Mouse (Mus musculus): ENCODE data around the gene Inmt. TPM values are rescaled to one million over a fixed set of nuclear protein-coding genes. Genes with fewer than 3 reads are reported as not detected.
"Not testable (repeated sequence)": the region's sequence is repeated elsewhere in the genome, so short reads cannot be mapped to it uniquely, and the experiment has no call there.

The Inmt gene
- polyA plus RNA-seq, 1 experiment from 2014 or later = not detected

DNA sequence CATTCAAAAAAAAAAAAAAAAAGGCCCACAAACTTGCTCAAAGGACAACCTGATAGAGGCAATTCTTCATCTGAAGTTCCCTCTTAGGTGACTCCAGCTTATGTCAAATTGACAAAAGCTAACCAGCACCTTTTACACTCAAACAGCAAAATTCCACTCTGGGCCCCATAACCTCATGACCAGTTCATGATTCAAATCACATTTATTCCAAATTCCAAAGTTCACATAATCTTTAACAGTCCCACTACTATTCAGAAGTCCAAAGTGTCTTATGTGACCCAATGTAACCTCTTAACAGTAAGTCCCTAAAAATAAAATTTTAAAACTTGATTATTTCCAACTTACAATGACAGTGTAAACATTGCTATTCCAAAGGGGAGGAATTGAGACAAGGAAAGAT lies 14.6 kb upstream of the Inmt start:
- Histone ChIP-seq H3K4me3 (no peak overlapping the region), H3K4me1 (replicated peaks) (no peaks in the 10 kb centered on the region), H3K27me3 (no peaks in the 10 kb centered on the region), H3K9ac (no peak overlapping the region), H3K4me2 (no peak overlapping the region), H3K9me3 (replicated peaks) (no peaks in the 10 kb centered on the region), H3K36me3 (no peaks in the 10 kb centered on the region), H3K27ac (no peak overlapping the region)
- ATAC-seq (replicated peaks; ENCODE audit: insufficient number of reproducible peaks, insufficient read depth, low FRiP score, low read depth) = no peak

DNA sequence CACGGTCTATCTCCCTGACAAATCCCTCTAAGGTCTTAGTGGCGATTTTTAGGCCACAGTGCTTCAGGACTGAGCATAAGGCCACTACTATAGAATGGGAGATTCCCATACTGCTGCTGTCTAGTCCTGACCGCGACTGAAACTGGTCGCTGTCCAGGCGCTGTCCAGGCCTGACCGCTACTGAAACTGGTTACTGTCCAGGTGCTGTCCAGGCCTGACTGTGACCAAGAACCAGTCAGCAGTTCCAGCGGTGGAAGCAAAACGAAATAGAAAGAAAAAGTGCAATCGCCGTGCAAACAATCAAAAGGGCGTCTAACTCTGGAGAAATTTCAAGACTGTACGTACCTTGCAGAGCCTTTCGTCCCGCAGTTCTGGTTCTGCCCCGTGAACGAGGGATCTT lies 13.0 kb upstream of the Inmt start:
- not testable (repeated sequence) for H3K4me2 ChIP-seq; H3K9ac ChIP-seq; H3K27ac ChIP-seq; H3K4me3 ChIP-seq; H3K4me1 ChIP-seq (replicated peaks); H3K36me3 ChIP-seq; H3K27me3 ChIP-seq; H3K9me3 ChIP-seq (replicated peaks); ATAC-seq (replicated peaks; ENCODE audit: insufficient number of reproducible peaks, insufficient read depth, low FRiP score, low read depth)
- 93% methylated on average over 17 of the region's 17 CpGs for WGBS

DNA sequence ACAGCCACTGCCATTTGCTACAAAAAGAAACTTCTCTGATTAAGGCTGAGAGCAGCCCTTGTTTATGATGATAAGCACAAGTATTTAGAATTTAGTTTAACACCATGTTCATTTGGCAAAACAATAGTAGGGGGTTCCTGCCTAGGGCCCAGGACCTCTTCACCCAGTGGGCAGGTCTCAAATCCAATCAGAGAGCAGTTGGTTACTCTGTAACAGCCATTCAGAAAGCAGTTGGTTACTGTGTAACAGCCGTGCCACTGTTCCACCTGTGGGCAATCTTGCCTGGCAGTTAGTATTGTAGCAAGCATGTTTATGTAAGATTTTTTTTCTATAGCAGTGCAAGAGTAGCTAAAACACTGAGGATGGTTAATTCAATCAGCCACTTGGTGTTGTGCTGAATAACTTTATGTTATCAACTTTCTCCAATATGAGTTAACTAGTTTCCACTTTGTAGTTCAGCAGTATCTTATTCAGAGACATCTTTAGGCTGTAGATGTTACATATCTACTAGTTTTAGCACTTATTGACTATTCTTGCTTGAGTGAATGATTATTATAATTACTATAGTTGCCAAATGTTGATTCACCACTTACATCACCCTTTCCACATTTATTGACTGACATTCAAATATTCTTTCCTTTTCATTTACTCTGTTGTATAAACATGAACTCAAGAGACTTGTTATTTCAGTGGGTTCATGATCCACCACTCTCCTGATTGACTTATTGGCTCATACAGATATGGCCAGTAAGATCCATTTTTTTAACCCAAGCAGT lies 8.0 kb upstream of the Inmt start:
- ATAC-seq (replicated peaks; ENCODE audit: insufficient number of reproducible peaks, insufficient read depth, low FRiP score, low read depth) = no peak
- H3K4me3 ChIP-seq = no peak overlapping the region
- no peaks in the 10 kb centered on the region for H3K4me1 ChIP-seq (replicated peaks)
- no peak overlapping the region for H3K4me2 ChIP-seq
- H3K27me3 ChIP-seq = no peaks in the 10 kb centered on the region
- WGBS = 84% methylated on average over 1 of the region's 1 CpGs
- H3K9me3 ChIP-seq (replicated peaks) = no peaks in the 10 kb centered on the region
- no peaks in the 10 kb centered on the region for H3K36me3 ChIP-seq
- no peak overlapping the region for H3K27ac ChIP-seq
- no peak overlapping the region for H3K9ac ChIP-seq

DNA sequence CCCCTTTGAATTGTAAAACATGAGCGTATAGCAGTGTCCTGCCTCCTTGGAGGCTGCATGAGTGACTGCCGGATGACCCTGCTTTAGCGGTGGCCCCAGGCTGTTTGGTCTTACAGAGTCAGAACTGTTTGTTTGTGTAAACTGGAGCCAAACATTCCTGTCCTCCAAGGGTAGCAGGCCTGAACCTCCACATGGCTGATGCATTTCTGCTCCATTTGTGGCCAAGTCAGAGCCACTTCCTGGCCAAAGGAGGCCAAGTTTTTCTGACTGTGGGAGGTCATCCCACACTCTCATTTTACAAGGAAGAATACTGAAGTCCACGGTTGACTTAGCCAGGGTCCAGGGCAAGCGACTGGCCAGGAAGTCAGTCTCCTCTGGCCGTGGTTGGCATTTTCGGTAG lies 4.7 kb upstream of the Inmt start:
- no peak for ATAC-seq (replicated peaks; ENCODE audit: insufficient number of reproducible peaks, insufficient read depth, low FRiP score, low read depth)

DNA sequence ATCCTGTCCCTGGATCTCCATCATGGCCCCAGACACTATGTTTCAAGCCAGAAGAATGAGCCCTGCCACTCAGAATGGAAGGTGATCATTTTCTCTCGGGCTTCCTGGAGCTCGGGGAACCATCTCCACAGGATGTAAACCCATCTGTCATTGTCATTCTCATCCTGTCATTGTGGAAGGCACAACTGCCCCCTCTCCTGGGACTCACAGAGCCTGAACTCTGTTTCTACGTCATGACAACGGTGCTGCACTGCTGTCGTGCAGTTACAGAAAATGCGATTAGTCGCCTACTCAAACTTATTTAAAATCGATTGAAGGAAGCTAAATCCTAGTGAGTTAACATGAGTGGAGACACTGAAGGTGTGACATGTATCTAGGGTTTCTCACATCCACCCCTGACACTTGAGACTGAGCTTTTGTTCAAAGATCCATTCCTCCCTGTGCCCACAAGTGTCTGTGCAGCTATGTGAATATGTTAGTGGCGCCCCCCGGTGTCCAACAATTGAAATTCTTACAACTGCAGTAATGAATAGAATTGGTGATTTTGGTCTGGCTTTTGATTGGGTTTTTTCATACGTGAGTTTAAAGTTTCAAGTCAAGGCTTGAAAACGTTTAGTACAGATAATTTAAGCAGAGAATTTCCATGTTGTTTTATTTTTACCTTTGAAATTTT lies 2.4 kb upstream of the Inmt start:
- no peak overlapping the region for H3K4me3 ChIP-seq
- 41% methylated on average over 12 of the region's 12 CpGs for WGBS
- no peak for ATAC-seq (replicated peaks; ENCODE audit: insufficient number of reproducible peaks, insufficient read depth, low FRiP score, low read depth)

More for the DNA sequence above, 4.7 kb upstream of the Inmt start:
- no peak overlapping the region for H3K4me2 ChIP-seq
- no peaks in the 10 kb centered on the region for H3K36me3 ChIP-seq
- peaks cover 5% of the 10 kb centered on the region; the same call in 1 of the 2 replicates for H3K4me1 ChIP-seq (replicated peaks)
- H3K27ac ChIP-seq = no peak overlapping the region
- no peaks in the 10 kb centered on the region for H3K27me3 ChIP-seq
- 81% methylated on average over 7 of the region's 7 CpGs for WGBS
- no peak overlapping the region for H3K4me3 ChIP-seq
- no peak overlapping the region for H3K9ac ChIP-seq
- H3K9me3 ChIP-seq (replicated peaks) = no peaks in the 10 kb centered on the region

DNA sequence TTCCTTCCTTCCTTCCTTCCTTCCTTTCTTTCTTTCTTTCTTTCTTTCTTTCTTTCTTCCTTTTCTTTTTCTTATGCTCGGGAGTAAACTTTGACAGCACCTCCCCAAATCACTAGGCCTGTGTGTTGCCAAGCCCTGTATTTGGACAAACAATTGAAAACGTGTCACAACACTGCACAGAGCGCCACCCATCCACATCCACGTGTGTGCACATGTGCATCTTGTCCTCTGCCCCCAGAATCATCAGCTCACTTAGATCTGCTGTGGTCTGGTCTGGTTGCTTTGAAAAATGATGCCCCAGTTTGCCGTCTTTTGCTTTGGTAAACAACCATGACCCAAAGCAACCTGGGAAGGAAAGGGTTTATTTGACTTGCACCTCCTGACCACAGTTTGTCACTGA lies 1.0 kb upstream of the Inmt start:
- H3K27me3 ChIP-seq = no peaks in the 10 kb centered on the region
- ATAC-seq (replicated peaks; ENCODE audit: insufficient number of reproducible peaks, insufficient read depth, low FRiP score, low read depth) = no peak
- no peak overlapping the region for H3K27ac ChIP-seq
- H3K4me2 ChIP-seq = no peak overlapping the region
- no peak overlapping the region for H3K4me3 ChIP-seq
- H3K9ac ChIP-seq = no peak overlapping the region
- H3K4me1 ChIP-seq (replicated peaks) = peaks cover 5% of the 10 kb centered on the region; the same call in 1 of the 2 replicates
- H3K9me3 ChIP-seq (replicated peaks) = no peaks in the 10 kb centered on the region
- 39% methylated on average over 5 of the region's 5 CpGs for WGBS
- H3K36me3 ChIP-seq = no peaks in the 10 kb centered on the region

More for the DNA sequence above, 2.4 kb upstream of the Inmt start:
- H3K27me3 ChIP-seq = no peaks in the 10 kb centered on the region
- no peak overlapping the region for H3K4me2 ChIP-seq
- no peak overlapping the region for H3K9ac ChIP-seq
- peaks cover 5% of the 10 kb centered on the region; the same call in 1 of the 2 replicates for H3K4me1 ChIP-seq (replicated peaks)
- no peaks in the 10 kb centered on the region for H3K36me3 ChIP-seq
- no peaks in the 10 kb centered on the region for H3K9me3 ChIP-seq (replicated peaks)
- no peak overlapping the region for H3K27ac ChIP-seq

DNA sequence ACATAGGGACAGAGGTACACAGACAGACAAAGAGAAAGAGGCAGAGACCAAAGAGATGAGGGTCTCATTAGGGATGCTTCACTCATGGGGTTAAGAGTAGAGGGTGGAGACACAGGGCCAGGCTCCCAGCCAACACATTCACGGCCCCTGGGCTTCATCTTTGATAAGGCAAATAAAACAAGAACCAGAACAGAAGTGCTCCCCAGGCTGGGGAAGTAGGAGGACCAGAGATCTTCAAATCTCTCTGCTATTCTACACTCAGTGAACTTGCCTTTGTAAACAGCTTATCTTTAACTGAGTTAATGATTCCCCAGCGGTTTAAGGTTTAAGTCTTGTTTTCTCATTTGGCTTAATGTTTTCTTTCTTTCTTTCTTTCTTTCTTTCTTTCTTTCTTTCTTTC lies 613 bp upstream of the Inmt start:
- Histone ChIP-seq H3K4me3 (no peak overlapping the region), H3K27ac (no peak overlapping the region), H3K27me3 (no peaks in the 10 kb centered on the region), H3K9ac (no peak overlapping the region), H3K4me1 (replicated peaks) (peaks cover 5% of the 10 kb centered on the region; the same call in 1 of the 2 replicates), H3K9me3 (replicated peaks) (no peaks in the 10 kb centered on the region), H3K4me2 (no peak overlapping the region), H3K36me3 (no peaks in the 10 kb centered on the region)
- ATAC-seq (replicated peaks; ENCODE audit: insufficient number of reproducible peaks, insufficient read depth, low FRiP score, low read depth) = no peak
- WGBS = 17% methylated on average over 2 of the region's 2 CpGs

DNA sequence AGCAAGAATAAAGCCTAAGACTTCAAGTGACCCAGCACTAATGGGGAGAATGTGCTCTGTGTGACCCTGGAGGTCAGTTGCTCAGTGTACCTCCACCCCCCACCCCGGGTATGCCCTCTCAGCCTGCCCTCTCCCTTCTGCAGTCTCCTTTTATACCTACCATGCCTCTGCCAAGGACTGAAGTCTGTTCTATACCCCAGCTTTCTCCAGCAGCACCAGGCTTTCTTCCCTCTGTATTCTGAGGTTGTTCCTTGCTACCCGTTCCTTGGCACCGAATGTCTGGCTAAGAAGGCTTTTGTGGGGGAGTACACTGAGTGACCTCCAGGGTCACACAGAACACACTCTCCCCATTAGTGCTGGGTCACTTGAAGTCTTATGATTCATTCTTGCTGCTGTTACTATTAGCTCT lies 898 bp downstream of the Inmt start:
- Histone ChIP-seq H3K4me3 (no peak overlapping the region), H3K9me3 (replicated peaks) (no peaks in the 10 kb centered on the region), H3K4me1 (replicated peaks) (peaks cover 5% of the 10 kb centered on the region; the same call in 1 of the 2 replicates), H3K27ac (no peak overlapping the region), H3K4me2 (no peak overlapping the region), H3K27me3 (no peaks in the 10 kb centered on the region), H3K9ac (no peak overlapping the region), H3K36me3 (no peaks in the 10 kb centered on the region)
- 50% methylated on average over 3 of the region's 3 CpGs for WGBS
- no peak for ATAC-seq (replicated peaks; ENCODE audit: insufficient number of reproducible peaks, insufficient read depth, low FRiP score, low read depth)

DNA sequence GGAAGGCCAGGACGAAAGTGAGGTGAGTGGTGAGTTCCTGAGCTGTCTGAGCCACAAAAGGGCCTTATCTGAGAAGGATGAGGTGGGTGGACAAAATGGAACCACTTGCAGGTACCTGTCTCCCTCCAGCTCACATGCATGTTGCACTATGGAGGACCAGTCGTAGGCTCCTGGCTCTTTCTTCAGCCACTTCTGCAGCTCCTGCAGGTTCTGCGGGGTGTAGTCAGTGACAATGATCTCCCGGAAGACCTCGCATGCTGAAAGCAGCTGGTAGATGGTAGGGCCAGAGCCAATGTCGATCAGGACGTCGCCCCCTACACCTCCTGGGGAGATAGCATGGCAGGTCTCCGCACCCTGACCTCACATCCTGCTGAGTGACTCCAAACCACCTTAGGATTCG lies 1.7 kb downstream of the Inmt start:
- Histone ChIP-seq H3K9me3 (replicated peaks) (no peaks in the 10 kb centered on the region), H3K27ac (no peak overlapping the region), H3K4me1 (replicated peaks) (peaks cover 5% of the 10 kb centered on the region; the same call in 1 of the 2 replicates), H3K36me3 (no peaks in the 10 kb centered on the region), H3K27me3 (no peaks in the 10 kb centered on the region), H3K4me3 (no peak overlapping the region), H3K4me2 (no peak overlapping the region), H3K9ac (no peak overlapping the region)
- 65% methylated on average over 10 of the region's 10 CpGs for WGBS
- ATAC-seq (replicated peaks; ENCODE audit: insufficient number of reproducible peaks, insufficient read depth, low FRiP score, low read depth) = no peak

DNA sequence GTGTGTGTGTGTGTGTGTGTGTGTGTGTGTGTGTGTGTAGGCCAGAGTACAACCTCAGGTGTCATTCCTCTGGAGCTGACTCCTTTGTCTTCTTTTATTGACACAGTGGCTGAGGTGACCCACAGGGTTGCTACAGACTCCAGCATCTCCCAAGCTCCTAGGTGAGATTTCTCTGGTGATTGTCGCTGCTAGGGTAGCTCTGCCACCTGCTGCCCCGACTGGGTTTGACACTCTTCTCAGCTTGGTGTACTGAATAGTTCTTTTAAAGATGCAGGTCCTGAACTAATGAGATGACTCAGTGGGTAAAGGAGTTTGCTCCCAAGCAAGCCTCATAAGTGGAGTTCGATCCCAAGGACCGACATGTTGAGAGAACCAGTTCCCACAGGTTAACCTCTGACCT lies 3.2 kb downstream of the Inmt start:
- Histone ChIP-seq H3K4me3 (no peak overlapping the region), H3K4me2 (no peak overlapping the region), H3K4me1 (replicated peaks) (peaks cover 5% of the 10 kb centered on the region; the same call in 1 of the 2 replicates), H3K36me3 (no peaks in the 10 kb centered on the region), H3K27ac (no peak overlapping the region), H3K9me3 (replicated peaks) (no peaks in the 10 kb centered on the region), H3K9ac (no peak overlapping the region), H3K27me3 (peaks cover 2% of the 10 kb centered on the region; the same call in 1 of the 2 replicates)
- 47% methylated on average over 4 of the region's 4 CpGs for WGBS
- no peak for ATAC-seq (replicated peaks; ENCODE audit: insufficient number of reproducible peaks, insufficient read depth, low FRiP score, low read depth)

DNA sequence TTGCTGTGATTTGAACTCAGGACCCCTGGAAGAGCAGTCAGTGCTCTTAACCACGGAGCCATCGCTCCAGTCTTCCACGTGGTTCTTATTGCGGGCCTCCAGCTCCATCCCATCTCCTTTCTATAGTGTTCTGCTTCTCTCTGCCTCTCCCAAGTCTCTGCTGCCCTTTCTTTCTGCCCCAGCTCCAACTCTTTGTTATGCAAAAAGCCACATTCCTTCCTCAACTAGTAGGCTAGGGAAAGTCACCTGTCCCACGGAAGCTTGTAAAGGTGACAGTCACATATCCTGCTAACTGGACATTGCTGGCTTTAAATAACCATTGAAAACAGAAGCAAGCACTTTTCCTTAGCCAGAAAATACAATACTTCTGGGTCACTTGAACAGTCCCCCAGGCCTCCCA lies 5.0 kb downstream of the Inmt start:
- WGBS = 61% methylated on average over 5 of the region's 5 CpGs
- H3K4me1 ChIP-seq (replicated peaks) = no peaks in the 10 kb centered on the region
- no peaks in the 10 kb centered on the region for H3K9me3 ChIP-seq (replicated peaks)
- peaks cover 5% of the 10 kb centered on the region; the same call in 1 of the 2 replicates for H3K27me3 ChIP-seq
- H3K4me2 ChIP-seq = no peak overlapping the region
- H3K4me3 ChIP-seq = no peak overlapping the region
- H3K36me3 ChIP-seq = no peaks in the 10 kb centered on the region
- H3K27ac ChIP-seq = no peak overlapping the region
- no peak for ATAC-seq (replicated peaks; ENCODE audit: insufficient number of reproducible peaks, insufficient read depth, low FRiP score, low read depth)
- no peak overlapping the region for H3K9ac ChIP-seq

Measured in heart, embryonic 15.5 days (tissue).